Mouse (Mus musculus): ENCODE results near the gene Dscaml1.

Dscaml1 gene

DNA sequence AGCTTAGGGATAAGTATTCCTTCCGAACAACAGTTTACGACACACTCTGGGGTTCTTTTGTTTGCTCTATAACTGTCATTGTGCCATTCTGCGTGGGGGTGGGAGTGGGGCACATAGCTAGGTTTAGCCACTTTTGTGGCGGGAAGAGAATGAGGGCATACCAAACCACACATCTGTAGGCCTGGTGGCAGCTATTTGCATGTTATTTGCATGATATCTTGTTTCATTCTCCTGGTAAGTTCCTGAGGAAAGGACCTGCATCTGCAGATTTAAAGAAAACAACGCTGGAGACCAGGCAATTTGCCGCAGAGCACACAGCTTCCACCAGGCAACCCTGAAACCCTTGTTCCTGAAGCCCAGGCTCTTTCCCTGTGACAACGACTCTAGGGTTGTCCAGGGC lies 30.8 kb downstream of the Dscaml1 start:
- no peak for DNase-seq

GRCm38 (mm10) chr9:45458363-45458762 lies 31.9 kb downstream of the Dscaml1 start:
- no peak for DNase-seq

DNA sequence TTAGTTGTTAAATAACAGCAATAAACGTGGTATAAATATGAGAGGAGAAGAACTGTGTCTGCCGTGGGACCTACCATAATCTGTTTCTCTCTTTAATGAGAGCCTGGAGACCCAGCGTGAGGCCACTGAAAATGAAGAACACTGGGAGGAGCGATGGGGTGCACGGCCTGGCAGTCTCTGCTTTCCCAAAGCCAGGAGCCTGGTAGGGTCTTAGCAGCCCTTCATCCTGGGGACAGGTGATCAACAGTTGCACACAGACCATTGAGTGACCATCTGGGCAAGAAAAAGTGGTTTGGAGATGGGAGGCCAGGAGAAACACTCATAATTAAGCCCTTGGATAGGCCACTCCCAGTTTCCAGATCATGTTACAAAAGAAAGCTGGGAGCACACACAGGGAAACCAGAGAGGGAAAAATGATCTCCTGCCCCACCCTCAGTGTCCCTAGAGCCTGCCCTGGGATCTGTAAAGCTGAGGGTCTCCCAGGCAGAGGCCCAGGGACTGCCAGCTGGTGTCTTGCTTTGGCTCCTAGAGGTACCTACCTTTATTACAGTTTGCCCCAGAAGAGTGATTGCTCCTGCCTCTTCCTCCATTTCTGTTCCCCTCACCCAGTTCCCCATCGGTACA lies 39.1 kb downstream of the Dscaml1 start:
- DNase-seq: no peak

DNA sequence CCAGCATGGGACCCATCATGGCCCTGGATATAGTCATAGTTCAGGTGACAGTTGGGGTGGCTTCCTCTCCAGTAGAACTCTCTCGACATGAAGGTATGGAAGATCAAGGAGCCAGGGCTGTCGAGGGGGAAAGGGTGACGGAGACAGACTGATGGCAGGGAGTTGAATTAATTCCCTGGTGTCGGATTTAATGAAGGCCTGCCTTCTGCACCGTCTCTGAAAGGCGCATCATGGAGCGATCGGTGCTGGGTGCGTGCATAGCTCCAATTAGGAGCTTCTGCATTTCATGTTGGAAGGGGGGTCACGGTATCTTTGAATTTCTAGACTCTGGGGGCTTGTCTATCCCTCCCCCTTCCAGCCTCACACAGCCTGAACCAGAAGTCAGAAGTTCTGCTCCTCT lies 41.8 kb downstream of the Dscaml1 start:
- DNase-seq: no peak

GRCm38 (mm10) chr9:45470746-45471471 lies 44.5 kb downstream of the Dscaml1 start:
- no peak for DNase-seq

- no peak for DNase-seq
These were observed 45.3 kb downstream of the Dscaml1 start for GRCm38 (mm10) chr9:45471691-45472090.

- no peak for DNase-seq
These were observed 48.4 kb downstream of the Dscaml1 start for GRCm38 (mm10) chr9:45474874-45475273.

GRCm38 (mm10) chr9:45480936-45481335 lies 54.5 kb downstream of the Dscaml1 start:
- DNase-seq: no peak

DNA sequence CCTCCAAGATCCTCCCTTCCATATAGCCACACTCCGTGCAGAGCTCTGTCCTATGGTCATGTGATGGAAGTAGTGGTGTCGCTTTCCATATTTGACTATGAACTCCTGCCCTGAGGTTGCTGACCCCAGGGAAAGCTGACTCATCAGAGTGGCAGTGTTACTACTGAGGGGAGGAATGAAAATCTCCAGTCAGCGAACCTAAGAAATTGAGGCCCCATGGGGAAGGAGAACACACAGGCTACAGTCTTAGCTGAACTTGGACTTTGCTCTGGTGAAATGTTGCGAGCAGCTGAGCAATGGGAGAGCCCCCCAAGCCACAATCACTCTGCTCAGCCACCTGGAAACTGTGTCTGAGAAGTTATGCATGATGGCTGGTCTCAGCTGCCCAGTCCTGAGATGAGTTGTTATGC lies 60.2 kb downstream of the Dscaml1 start:
- no peak for DNase-seq

- no peak for DNase-seq
These were observed 60.9 kb downstream of the Dscaml1 start for GRCm38 (mm10) chr9:45487179-45487801.

DNA sequence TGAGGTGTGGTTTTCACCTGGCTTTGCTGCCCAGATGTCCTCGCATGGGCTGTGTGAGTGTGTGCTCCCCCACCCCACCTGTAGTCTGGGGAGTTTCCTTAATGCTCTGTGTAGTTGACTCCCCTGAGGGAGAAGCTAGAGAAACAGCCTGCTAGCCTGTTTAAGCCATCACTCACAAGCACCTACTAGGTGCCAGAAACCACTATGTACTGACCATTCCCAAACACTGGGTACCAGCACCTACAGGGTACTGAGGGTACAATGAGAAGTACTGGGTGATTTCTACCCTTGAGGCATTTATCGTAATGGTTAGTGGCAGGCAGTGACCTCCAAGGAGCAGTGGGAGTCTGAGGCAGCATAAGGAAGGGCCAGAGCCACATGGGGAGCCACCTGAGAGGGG lies 64.5 kb downstream of the Dscaml1 start:
- DNase-seq: no peak

DNA sequence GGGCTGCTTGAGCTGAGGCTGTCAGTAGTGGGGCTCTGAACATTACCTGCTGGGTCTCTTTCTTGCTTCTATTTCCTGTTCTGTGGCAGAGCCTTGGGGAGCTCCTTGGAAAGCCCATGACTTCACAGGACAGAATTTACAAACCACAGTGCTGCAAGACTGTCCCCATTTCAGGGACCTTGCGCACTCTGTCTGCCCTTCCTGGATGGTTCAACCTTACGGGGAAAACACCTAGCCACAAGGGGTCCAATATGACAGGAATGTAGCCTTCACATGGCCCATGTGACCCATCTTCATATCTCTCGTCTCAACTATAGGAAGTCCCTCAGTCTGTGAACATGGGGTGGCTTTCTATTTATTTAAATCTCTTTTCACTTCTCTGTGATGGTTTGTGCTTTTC lies 68.5 kb downstream of the Dscaml1 start:
- no peak for DNase-seq

DNA sequence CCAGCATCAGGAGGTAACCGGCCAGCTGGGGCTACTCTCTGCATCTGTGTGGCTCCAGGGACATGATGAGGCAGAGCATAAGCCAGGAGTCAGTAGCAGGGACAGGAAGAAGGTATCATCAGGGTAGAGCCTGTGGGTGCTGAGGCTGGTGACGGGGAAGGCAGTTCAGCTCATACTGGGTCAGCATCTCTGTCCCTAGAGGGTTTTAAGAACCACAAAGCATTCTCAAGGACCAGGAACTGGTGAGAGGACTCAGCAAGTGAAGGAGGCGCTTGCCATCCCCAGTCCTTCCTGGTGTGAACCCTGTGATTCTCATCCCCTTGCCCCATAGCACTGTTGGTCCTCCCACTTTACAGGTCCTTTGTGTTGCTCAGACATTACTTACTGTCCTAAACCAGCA lies 69.9 kb downstream of the Dscaml1 start:
- DNase-seq: no peak

GRCm38 (mm10) chr9:45496944-45497343 lies 70.5 kb downstream of the Dscaml1 start:
- DNase-seq: no peak

- DNase-seq: no peak
These were observed 72.8 kb downstream of the Dscaml1 start for GRCm38 (mm10) chr9:45499267-45499666.

GRCm38 (mm10) chr9:45500071-45500595 lies 73.7 kb downstream of the Dscaml1 start:
- DNase-seq: no peak

DNA sequence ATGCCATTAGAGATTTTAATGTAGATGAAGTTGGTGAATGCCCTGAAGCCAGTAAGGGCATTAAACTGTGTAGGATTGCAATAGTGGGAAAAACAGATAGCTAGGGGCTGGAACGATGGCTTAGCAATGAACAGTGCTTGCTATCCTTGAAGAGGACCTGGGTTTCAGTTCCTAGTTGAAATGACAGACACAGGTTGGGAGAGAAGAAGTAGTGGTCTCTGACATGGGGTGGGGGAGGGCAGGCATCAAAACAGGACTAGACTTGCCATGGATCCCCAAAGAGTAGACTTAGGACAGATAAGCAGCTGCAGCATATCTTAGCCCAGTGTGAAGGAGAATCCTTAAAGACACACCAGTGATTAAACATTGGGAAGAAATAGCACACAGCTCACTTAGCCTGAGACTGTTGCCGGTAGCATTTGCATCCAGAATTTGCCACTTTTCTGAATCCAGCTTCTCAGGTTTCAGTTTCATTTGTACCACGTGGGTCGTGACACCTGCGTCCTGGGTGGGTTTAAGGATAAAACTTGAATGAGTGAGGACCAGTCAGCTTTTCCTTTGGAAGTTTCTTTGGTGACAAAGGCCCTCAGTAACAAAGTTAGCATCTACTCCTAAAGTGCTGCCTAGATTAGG lies 75.0 kb downstream of the Dscaml1 start:
- no peak for DNase-seq

DNA sequence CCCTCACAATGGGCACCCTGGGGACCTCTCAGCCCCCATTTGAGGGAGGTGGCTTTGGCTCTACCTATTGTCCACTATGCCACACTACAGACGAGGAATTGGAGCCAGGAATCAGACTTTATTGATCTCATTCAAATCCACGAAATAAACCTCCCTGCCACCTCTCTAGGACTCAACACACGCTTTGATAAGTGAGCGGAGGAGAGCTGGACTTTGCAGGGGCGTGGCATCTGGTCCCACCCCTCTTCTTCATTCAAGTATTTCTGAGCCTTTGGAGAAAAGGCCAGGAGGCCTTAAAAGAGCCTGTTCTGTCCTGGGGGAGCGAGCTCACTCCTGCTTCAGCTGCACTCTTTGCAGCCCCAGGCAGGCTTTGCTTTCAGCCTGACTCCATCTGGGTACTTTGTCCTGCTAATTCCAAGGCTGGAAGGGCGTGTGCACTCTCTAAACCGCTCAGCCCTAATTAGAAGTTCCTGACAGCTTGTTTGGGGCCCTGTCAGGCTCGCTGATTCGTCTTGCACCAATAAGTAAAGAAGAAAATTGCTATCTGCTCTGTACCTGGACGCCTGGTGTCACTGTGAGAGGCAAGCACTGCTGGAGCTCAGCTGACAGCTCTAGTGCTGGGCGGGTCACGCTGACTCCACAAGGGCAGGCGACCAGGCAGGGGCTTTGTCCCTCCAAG lies 75.7 kb downstream of the Dscaml1 start:
- DNase-seq: no peak

GRCm38 (mm10) chr9:45504977-45505376 lies 78.5 kb downstream of the Dscaml1 start:
- DNase-seq: peak; percentile 49 to 79

GRCm38 (mm10) chr9:45505487-45505939 lies 79.1 kb downstream of the Dscaml1 start:
- DNase-seq: peak in 1 of 2 experiments; percentile 42

GRCm38 (mm10) chr9:45507482-45507881 lies 81.1 kb downstream of the Dscaml1 start:
- peak in 1 of 2 experiments; percentile 34 for DNase-seq

DNA sequence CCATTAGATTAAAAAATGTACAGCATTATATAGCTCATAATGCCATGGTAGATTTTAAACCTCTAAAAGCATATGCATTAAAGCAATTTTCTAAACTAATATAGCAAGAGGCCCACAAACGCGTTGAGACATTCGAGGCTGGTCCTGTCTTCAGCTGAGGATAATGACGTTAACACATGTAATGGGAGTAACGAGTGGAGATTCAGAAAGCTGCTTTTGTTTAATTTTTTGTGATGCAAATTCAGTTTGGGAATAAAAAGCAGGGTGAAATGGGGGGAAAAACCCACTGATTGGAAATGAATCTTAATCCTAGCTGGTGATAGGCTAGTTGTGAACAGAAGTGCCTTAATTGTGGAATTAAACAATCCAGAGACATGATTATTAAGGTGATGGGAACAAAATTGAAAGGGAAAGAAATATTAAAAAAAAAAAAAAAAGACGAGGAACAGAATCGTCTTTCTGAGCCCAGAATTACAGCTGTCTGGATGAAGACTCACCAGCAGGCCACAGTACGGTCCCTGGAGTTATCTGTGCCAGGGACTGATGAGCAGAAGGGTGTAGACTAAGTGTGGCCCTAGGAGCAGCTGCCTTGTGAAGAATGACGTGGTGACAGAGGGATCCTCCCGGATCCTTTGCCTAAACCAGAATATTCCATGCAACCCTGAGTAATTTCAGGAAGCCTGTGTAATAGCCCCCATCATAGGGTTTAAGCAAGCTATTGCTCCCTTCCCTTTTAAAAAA lies 84.5 kb downstream of the Dscaml1 start:
- no peak for DNase-seq

Measured in lung, postnatal 4 days (tissue).